Mouse (Mus musculus): ENCODE data around the gene Gm20388.

The Gm20388 gene

DNA sequence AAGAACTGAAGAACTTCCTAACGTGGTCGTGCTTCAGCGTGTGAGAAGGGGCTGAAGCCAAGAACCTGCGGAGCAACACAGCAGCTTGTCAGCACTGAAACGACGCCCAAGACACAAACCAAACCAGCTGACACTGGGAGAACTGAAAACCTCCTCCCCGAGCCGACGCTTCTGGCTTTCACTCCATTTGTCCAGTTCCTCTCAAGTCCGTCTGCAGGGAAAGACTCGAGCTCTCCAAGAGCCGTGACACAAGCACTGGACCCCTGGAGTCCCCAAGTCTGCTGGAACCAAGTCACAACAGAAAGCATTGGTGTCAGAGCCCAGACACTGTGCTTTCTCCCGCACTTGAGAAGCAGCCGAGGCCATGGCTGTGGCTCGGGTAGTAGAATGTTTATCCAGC lies 1698.6 kb downstream of the Gm20388 start:
- no peak for DNase-seq (ENCODE audit: low spot score)

DNA sequence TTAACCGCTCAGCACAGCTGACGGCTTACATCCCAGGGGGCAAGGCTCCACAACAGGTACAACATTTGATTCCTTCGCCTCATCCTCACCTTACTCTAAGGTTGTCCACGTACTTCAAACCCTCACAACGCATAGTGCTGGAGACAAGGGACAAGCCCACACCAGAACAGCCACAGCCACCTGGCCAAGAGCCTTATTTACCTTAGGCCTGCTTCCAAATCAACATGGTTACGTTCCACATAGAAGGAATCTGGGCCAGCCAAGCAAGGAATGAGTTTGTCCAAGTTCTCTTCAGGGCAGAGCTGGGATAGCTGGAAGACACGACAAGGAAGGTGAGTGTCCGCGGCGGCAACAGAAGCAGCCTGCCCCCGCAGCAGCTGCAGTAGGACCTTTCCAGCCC lies 1699.3 kb downstream of the Gm20388 start:
- DNase-seq (ENCODE audit: low spot score): no peak

DNA sequence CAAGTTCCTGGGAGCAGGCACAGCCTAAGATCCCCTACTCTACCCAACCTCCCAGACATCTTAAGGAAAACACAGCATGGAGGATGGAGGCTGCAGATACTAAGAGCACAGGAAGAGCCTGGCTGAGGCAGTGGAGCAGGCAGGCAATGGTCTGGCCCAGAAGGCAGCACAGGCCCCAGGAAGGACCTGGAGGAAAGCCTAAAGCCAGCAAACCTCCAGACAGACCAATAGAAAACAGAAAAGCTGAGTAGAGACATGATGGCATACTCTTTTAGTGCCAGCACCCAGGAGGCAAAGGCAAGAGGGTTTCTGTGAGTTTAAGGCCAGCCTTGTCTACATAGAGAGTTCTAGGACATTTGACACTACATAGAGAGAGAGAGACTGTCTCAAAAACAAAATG lies 1702.8 kb downstream of the Gm20388 start:
- DNase-seq (ENCODE audit: low spot score): no peak

DNA sequence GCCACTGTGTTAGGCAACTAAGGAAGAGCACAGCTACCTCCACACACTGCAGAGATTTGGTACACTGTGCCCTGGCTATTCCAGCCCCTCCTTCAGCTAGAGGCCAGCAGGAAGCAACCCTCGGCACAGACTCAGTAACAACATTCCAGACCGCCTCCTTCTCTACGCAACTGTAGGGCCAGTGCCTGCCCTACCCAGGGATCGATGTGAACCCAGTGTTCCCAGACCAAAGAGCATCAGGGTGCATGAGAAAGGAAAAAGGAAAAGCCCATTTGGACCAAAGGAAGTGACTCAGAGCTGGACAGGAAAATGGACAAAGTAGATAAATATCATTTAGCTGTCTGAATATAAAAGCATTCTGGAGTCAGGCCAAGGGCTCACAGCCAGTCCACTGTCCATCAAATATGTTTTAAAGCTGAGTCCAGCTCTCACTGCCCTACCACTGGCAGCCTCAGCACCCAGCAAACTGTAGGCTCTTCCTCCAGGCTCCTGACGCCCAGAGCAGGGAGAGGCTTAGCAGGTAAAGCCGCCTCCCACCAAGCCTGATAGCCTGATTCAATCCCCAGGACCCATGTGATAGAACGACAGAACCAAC lies 1708.9 kb downstream of the Gm20388 start:
- peak; percentile 81 for DNase-seq (ENCODE audit: low spot score)

DNA sequence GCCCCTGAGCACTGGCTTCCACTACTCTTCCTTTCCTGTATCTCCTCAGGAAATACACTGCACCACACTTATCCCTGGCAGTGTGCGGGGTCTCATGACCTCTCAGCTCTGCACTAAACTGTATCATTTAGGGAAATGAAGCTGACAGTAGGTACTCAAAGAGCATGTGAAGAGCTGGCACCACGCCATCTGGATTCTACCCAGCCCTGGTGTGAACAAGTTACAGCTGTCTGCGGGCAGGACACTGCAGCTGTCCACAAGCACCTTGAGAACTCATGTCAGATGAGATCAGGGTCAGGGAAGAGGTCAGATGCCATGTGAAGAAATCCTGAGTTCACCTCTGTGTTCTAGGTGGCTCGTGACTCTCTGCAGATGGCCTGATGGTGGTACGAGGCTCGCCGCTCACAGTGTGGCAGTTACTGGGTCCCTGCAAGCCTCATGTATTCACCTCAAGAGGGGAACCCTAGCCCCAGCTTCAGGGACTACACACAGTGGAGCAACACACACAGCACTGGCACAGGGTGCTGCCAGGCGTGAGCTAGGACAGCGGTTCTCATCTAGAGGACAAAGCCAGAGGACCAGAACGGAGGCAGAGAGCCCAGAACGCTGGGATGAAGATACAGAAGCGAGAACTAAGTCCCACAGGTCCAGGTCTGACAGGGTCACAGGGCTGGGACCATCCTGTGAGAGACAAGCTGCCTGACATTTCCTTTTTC lies 1710.3 kb downstream of the Gm20388 start:
- peak; percentile 12 for DNase-seq (ENCODE audit: low spot score)

DNA sequence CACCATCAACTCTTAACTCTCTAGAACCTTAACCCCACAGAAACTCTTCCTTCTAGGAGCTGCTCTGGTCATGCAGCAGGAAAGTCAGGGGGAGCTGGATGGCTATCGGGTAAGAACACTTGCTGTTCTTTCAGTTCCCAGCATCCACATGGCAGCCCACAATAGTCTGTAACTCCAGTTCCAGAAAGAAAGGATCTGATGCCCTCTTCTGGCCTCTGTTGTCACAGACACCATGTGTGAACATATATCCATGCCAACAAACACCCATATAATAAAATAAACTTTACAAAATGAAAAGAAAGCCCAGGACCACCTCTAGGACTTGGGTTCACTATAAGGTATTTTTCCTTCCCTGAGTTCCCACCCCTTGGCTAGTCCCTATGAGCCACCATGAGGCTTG lies 1711.2 kb downstream of the Gm20388 start:
- DNase-seq (ENCODE audit: low spot score): no peak

DNA sequence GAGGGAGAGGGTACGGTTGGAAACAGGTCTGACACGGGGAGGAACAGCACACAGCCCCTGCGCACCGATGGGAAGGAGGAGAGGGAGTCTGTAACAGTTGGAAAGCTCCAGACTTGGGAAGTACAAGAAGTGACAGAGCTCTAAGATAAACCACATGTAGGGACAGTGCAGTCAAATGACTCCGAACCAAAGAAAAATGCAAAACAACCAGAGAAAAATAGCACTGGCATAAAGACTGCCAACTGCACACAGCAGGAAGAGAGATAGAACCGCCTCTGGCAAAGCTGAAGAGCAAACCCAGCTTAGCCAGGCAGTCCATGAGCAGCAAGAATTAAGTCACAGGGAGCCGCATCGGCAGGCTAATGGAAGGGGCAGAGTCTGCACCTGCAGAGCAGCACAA lies 1712.4 kb downstream of the Gm20388 start:
- no peak for DNase-seq (ENCODE audit: low spot score)

DNA sequence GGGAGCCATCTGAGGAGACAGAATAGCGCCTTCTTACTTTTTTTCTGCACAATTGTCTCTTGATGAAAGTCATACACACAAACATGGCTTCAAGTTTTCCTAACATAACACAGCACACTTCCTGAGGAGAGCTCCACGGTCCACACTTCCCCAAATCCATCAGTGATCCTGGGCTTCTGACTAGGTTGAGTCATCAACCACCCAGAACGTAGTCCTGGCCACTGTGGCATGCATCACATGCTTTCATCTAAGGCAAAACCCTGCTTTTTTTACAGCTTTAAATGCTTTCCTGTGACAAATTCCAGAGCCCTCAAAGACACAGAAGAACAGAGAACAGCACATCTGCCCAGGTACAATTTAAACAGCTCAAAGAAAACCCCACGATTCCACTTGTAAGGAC lies 1718.0 kb downstream of the Gm20388 start:
- DNase-seq (ENCODE audit: low spot score): no peak

DNA sequence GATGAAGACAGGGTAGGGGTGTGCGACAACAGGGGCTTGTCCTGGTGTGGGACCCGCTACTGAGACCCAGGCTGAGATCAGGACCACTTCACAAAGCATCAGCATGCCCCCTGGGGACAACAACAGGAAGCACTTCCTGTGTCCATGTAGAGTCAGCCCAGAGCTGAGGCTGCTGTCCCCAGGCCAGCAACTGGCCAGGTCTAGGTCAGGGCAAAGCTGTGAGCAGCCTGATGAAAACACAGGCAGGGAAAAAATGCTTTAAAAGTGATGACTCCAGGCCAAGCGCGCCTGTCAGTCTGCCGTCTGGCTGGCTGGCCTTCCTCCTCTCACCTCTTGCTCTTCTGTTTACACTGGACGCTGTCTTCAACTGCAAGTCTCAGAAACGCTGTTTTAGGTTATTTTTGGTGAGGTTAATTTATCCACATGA lies 1721.0 kb downstream of the Gm20388 start:
- DNase-seq (ENCODE audit: low spot score): peak; percentile 32

DNA sequence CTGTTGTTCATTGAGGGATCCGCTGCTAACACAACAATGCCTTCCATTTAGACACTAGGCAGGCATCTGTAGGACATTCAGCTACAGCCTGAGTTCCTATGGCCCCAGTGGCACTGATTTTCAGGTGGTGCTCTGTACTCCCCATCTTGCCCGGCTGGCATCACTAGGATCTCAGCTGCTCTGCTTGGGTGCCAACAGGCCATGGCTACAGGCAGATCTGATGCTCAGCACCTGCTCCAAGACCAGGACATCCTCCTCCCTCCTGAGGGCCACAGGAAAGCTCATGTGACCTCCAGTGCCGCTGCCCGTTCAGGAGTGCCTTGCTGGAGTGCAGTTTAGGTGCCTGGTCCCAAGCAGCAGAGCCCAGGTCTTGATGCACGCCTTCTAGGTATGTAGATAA lies 1721.8 kb downstream of the Gm20388 start:
- no peak for DNase-seq (ENCODE audit: low spot score)

DNA sequence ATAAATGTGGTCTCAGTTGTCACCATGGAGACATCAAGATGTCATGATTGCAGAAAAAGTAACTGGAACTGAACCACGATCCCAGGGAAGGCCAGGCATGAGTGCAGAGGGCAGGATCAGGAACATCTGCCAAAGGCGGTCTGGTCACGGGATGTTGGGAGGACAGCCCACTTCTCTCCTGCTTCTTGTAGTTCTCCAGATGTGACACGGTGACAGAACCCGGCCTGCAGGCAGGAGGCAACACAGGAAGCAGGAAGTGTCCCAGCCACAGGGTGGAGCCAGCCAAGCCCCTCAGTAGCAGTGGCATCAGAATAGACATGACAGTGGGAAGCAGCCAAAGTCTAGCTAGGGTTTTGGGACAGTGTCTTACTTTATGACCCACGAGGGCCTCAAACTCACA lies 1724.9 kb downstream of the Gm20388 start:
- no peak for DNase-seq (ENCODE audit: low spot score)

DNA sequence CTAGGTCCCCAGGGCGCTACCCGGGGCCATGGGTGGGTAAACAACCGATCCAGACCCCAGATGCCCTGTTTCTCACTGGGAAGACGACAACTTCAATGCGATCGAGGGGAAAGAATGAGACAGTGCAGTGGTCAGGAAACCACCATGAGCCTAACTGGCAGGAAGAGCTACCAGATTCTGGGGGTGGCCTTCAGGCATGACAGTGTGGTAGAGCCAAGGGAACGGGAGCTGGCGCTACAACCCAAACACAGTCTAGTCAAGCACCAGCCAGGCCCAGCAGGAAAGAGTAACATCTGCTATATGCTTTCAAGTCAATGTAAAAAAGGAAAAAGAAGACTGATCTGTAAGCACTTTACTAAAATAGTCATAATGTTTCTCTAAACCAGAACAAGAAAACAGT lies 1725.5 kb downstream of the Gm20388 start:
- DNase-seq (ENCODE audit: low spot score): no peak

DNA sequence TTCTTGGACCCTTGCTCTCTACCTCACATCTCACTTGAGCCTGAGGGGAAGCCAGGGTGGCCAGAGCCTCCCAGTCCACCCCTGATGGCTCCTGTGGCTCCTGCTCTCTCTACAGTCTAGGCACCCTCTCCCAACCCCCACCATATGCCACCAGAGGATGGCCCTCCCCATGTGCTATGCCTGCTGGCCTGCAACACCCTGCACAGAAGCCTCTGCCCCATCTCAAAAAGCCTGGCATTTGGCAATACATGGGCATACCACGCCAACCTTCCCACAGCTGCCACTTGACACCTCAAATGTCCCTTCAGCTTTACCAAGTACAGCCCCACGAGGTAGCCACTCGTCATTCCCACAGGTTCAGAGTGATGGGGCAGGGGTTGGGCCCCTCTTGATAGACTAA lies 1732.2 kb downstream of the Gm20388 start:
- DNase-seq (ENCODE audit: low spot score): no peak

DNA sequence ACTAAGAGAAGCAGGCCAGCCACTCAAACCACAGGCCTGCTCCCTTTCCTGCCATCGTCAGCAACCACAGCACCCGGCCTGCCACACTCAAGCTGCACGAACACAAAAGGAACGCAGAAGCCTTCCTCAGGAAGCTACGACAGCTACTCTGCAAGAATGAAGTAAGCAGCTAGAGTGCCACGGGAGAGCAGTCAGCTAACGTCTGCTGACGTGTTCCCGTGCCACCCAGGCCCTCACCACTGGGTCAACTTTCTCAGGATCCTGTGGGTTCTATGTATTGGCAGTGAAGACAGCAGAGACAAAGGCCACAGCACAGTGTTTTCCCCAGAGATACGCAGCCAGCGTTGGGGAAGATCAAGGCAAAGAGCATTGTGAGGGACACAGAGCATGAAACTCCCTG lies 1732.7 kb downstream of the Gm20388 start:
- peak; percentile 31 for DNase-seq (ENCODE audit: low spot score)

DNA sequence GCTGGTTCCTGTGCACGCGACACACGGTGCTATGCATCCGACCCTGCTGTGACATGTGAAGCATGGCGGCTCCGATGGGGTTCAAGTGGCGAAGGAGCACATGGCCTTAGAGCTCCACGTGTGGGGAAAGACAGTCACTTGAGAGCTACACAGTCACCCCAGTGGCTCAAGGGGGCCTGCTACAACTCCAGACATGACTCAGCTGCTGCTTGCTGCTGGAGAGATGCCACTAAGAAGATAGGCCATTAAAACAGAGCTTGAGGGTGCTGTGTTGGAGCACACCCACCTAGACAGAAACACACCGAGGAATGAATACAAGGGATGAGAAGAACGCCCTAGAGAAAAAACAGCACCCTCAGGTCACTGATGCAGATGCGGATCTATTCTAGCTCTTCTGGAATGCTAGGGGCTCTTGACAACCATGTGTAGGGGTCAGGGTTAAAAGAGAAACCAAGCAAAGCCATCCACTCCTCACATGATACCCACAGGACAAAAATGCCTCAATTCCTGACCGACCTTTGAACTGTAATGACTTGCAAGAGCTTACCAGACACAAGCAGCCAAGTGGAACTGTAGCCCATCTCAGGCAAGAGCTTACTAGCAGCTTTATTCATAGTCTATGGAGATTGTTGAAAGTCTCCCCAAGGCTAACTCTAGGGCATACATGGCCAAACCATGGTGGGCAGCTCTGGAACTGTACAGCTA lies 1737.0 kb downstream of the Gm20388 start:
- DNase-seq (ENCODE audit: low spot score): no peak

DNA sequence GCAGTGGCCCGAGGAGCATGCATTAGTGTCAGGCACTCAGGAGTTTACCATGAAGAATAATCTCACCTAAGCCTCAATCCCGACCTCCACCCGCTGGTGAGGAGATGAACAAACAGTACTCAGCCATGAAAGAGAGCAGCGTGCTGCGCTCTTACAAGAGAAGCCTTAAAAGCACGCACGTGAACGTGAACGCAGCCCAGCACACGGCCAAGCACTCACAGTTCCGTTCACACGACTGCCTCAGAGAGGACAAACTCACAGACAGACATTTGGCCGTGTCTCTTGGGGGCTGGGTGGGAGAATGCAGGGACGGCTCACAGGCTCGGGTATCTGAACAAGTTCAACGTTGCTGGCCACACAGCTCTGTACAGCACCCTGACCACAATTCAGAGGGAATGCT lies 1737.8 kb downstream of the Gm20388 start:
- DNase-seq (ENCODE audit: low spot score): no peak

DNA sequence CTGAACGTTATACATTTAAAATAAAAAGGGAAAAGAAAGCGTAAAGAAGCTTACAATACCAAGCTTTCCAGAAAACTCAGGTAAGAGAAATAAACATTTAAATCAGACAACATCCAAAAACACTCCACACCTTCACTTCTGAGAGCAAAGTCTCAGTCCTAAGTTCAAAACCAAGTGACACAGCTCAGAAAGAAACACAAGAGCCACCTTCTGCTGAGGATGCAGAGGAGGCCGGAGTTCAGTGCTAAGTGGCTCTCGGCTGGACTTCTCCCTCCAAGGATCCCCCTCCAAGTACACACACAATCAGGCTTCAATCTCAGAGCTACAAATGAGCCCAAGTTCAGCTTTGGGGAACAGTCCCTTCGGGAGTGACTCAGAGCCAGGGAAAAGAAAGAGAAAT lies 1738.8 kb downstream of the Gm20388 start:
- no peak for DNase-seq (ENCODE audit: low spot score)

DNA sequence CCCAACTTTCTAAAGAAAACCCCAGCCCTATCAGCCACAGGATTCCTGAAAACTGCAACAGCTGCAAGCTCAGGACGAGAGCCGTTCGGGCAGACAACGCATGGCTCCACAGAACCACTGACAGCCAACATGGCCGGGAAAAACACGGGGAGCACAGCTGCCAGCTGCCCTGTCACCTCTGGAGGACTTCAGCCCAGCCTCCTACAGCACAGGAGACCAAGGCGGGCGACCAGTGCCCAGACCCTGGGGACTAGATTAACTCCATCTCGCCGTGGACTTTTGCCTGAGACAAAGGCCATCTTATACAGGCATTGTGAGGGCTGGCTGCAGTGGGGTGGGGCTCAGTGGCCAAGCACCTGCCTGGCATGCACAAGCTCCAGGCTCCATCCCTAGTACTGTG lies 1739.3 kb downstream of the Gm20388 start:
- DNase-seq (ENCODE audit: low spot score): no peak

DNA sequence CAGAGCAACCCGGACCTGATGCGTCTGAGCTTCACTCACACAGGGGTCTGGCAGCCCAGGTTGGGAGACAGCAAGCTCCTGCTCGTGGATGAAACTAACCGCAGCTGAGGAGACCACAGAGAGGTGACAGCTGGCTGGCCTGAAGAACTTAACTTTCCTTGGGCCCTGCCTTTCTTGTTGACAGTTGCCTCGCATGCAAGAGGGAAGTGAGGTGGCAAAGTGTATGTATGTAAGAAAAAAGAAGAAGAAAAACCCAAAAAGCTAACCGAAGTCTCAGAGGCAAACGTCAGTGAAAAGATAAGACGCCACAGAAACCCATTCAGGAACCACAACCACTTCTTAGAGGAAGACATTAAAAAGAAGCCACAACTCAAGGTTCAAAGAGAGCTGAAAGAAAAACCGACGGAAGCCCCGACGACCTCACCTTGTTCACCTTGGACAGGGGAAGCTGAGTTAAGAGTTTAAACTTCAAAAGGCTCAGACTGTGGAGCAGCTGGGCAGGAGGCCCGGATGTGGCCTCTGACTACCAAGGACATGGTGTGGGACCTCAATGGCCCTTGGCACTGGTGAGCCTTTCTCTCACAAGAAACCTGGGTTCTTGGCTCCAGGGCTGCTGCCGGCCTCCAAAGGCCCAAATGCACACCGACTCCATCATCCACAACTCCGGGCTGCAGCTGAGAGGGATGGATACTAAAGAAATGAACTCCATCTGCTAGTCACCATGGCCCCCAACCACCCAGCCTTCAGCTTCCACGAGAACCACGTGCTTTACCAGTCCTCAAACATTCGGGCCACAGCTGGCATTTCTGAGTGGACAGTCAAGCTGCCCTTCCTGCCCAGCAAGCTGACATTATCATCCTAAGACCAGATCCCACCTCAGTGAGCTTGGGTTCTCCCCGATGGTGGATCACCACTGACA lies 1740.0 kb downstream of the Gm20388 start:
- DNase-seq (ENCODE audit: low spot score): no peak

DNA sequence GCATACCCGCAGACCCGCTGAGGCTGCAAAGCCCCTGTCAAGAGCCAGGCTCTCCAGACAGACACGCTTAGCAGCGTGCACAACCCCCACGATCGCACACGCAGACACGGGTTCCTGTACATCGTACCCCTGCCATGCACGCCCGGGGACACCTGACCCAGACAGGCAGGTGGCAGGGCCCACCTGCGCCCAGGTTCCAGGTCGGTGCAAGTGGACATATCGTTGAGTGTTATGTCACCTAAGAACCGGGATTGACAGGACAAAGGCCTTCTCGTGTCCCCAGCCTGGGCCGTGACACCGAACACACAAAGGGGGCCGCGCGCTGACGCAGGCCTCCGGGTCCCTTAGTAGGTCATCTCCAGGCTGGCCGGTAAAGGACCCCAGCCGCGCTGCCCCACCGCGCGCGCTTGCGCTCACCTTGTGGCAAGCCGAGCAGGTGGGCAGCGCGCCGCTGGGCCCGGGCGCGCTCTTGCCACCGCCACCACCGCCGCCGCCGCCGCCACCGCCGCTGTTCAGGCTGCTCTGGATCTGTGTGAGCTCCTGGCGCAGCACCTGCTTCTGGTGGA lies 1740.8 kb downstream of the Gm20388 start:
- no peak for DNase-seq (ENCODE audit: low spot score)

DNA sequence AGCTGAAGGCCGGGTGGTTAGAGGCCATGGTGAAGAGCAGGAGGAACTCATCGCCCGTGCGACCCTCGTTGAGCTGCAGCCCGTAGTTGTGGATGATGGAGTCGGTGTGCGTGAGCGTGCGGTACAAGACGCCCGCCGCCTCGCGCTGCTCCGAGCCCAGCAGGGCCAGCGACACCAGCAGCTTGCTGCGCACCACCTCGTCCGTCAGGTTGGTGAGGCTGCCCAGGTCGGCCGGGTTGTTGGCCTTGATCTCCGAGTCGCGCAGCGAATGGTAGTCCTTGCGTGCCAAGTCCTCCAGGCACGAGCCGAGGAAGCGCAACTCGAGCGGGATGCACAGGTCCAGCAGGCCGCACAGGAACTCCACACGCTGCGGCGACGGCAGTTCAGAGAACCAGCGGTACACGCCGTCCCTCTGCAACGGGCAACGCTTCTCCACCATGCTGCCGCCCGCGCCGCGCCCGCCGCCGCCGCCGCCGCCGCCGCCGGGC lies 1741.3 kb downstream of the Gm20388 start:
- no peak for DNase-seq (ENCODE audit: low spot score)

DNA sequence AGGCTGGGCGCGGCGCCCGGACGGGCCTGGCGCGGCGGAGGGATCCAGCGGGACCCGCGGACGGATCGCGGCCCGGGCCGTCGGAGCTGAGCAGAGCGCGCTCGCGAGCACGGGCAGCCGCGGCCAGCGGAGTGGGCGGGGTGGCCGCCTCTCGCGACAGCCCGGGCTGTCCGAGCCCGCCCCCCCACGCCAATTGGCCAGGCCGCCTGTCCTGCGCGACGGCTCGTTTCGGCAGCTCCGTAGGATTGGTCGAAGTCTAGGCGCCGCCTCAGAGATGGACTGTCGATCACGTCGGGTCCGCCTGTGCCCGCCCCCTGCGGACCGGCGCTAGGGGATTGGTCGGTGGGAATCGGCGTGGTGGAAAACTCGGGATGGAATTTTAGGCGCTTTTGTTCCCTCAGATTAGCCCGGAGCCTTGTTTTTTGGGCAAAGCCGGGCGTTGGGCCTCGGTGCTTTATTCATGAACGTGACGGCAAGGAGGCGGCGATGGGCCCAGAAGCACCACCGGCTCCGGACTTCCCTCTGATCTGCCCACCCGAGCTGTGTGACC lies 1742.2 kb downstream of the Gm20388 start, which contains the start of gene Zcchc14:
TSS of gene Zcchc14 (minus strand) at position 128 of the 550 bp plus-strand sequence.
- peak; percentile 93 for DNase-seq (ENCODE audit: low spot score)

Measured in adipocyte (in vitro differentiated cells).